Mouse (Mus musculus) spleen, adult 2 months (tissue): ENCODE data around the gene Pygm.

Experiments used
- CTCF ChIP-seq: fragments of 200-500 bp; IDR thresholded peaks from 2 replicates; pipeline ENCODE4 v1.5.1; 2011; ENCODE audit warnings: mild to moderate bottlenecking, inconsistent platforms; ENCODE audit not compliant: insufficient read depth, insufficient read length, insufficient replicate concordance; ENCODE audit errors: extremely low read depth
- POLR2A ChIP-seq: fragments of 200-500 bp; IDR thresholded peaks from 2 replicates; pipeline ENCODE4 v1.6.1; 2011; ENCODE audit warnings: low read depth, low read length, inconsistent platforms

GRCm38 (mm10) chr19:6399285-6400095 lies 15.3 kb downstream of the Pygm start, which contains the start of gene Rasgrp2:
- peak; percentile 58 for TF ChIP-seq POLR2A
- TF ChIP-seq CTCF, result no peak
